8 mouse cellular contexts compared by ENCODE assay signal in genomic region chr19:43752489-43753225, GRCm38 (mm10). TPM values are rescaled to one million over a fixed set of nuclear protein-coding genes. Genes with fewer than 3 reads are reported as not detected.
DNase-seq lines count a peak whose midpoint lies in the region; ATAC-seq lines count a peak whose summit lies in the region.

Cutc (plus strand) TSS chr19:43752996.
Cox15 (minus strand) TSS chr19:43753000.

- peak; percentile 96 for DNase-seq in ES-CJ7 (ENCODE audit: low read depth, low spot score)
- peak; percentile 96 for DNase-seq in cerebellum, adult 11 months
- DNase-seq in forebrain, embryonic 14.5 days (ENCODE audit: low spot score): peak; percentile 98
- DNase-seq in heart, postnatal 14 days: peak; percentile 98 to 99
- peak; percentile 97 for DNase-seq in layer of hippocampus, adult 11-12 months (ENCODE audit: low spot score)
- DNase-seq in lung, adult 18-20 months: peak; percentile 96
- DNase-seq in testis, postnatal 14 days (ENCODE audit: low spot score): peak; percentile 94

- peak within 1 kb of the TSS; percentile 90 for H3K27ac ChIP-seq in forebrain, embryonic 14.5 days (ENCODE audit: low read depth, low read length)
- peak within 1 kb of the TSS; percentile 97 for H3K27ac ChIP-seq in neural tube, embryonic 15.5 days (replicated peaks)

- H3K4me2 ChIP-seq in forebrain, embryonic 14.5 days (ENCODE audit: low read length): peak within 1 kb of the TSS; percentile 67
- peak within 1 kb of the TSS; percentile 70 for H3K4me2 ChIP-seq in neural tube, embryonic 15.5 days

- H3K27me3 ChIP-seq in forebrain, embryonic 14.5 days (replicated peaks; ENCODE audit: control insufficient read depth, insufficient read depth, low read length): no peaks in the 10 kb centered on the region
- H3K27me3 ChIP-seq in neural tube, embryonic 15.5 days (replicated peaks): no peaks in the 10 kb centered on the region

- H3K4me1 ChIP-seq in forebrain, embryonic 14.5 days (ENCODE audit: control insufficient read depth, insufficient read depth, low read length): no peaks in the 10 kb centered on the region; the same call in 1 of the 2 replicates
- H3K4me1 ChIP-seq in neural tube, embryonic 15.5 days: peaks cover 19% of the 10 kb centered on the region

- peak within 1 kb of the TSS; percentile 55 for H3K4me3 ChIP-seq in forebrain, embryonic 14.5 days (ENCODE audit: low read depth, low read length)
- H3K4me3 ChIP-seq in neural tube, embryonic 15.5 days (replicated peaks): peak within 1 kb of the TSS; percentile 81

- intact Hi-C loops in heart, postnatal 14 days (cut with DNase I): loop anchor here (5.0 kb wide), 1 partner anchor 60 kb away; no protein-coding TSS in a partner anchor

- peak; percentile 94 for ATAC-seq in forebrain, embryonic 14.5 days
- ATAC-seq in neural tube, embryonic 15.5 days (ENCODE audit: low FRiP score): peak; percentile 95

- H3K9me3 ChIP-seq in forebrain, embryonic 14.5 days (replicated peaks; ENCODE audit: control insufficient read depth, low read length): no peaks in the 10 kb centered on the region
- H3K9me3 ChIP-seq in neural tube, embryonic 15.5 days (replicated peaks): no peaks in the 10 kb centered on the region

- H3K9ac ChIP-seq in forebrain, embryonic 14.5 days (ENCODE audit: low read length): peak within 1 kb of the TSS; percentile 68
- peak within 1 kb of the TSS; percentile 83 for H3K9ac ChIP-seq in neural tube, embryonic 15.5 days (replicated peaks)

- 1% methylated on average over 60 of the region's 62 CpGs for WGBS in forebrain, embryonic 14.5 days
- under 1% methylated on average over 62 of the region's 62 CpGs for WGBS in neural tube, embryonic 15.5 days

- peaks cover 32% of the 10 kb centered on the region for H3K36me3 ChIP-seq in forebrain, embryonic 14.5 days (ENCODE audit: control insufficient read depth, insufficient read depth, low read length)
- H3K36me3 ChIP-seq in neural tube, embryonic 15.5 days: peaks cover 22% of the 10 kb centered on the region

RNA-seq across cellular contexts. Expression of gene Cutc, which starts in this region (rescaled TPM):
- 7.1 and 9.0 TPM in 2 replicates for polyA plus RNA-seq in forebrain, embryonic 14.5 days (2014; fragmentation: Nextera tagmentation; extraction: Ambion mirVana)
- total RNA-seq in heart, postnatal 14 days (2021): 10 to 100 TPM in 1 of 2 experiments, 1 to 10 TPM in 1; 9.5 to 12.7 TPM
- polyA plus RNA-seq in neural tube, embryonic 15.5 days (2015; fragmentation: Nextera tagmentation; extraction: Ambion mirVana): 6.5 and 11.3 TPM in 2 replicates

RNA-seq across cellular contexts. Expression of gene Cox15, which starts in this region (rescaled TPM):
- 5.7 and 6.7 TPM in 2 replicates for polyA plus RNA-seq in forebrain, embryonic 14.5 days (2014; fragmentation: Nextera tagmentation; extraction: Ambion mirVana)
- 10 to 100 TPM; 29.5 to 34.6 TPM for total RNA-seq in heart, postnatal 14 days (2021)
- polyA plus RNA-seq in neural tube, embryonic 15.5 days (2015; fragmentation: Nextera tagmentation; extraction: Ambion mirVana): 11.9 and 17.6 TPM in 2 replicates

Comparison
In these comparisons a context has a peak if more than half of its experiments do, and no peak if none do; other contexts are left out.
1. Peak in every context shown above with its lines: DNase-seq, ATAC-seq, H3K4me3 ChIP-seq and H3K27ac ChIP-seq.